Mouse (Mus musculus) bone marrow, adult 2 months (tissue): ENCODE results near the gene Smap1. TPM values are rescaled to one million over a fixed set of nuclear protein-coding genes. Genes with fewer than 3 reads are reported as not detected.

ENCODE experiments used
- H3K27ac ChIP-seq: fragments of 200-500 bp; 2 replicates; pipeline ENCODE4 v1.5.1; 2012; ENCODE audit warnings: low read depth, mild to moderate bottlenecking, control low read depth, inconsistent platforms, low read length; ENCODE audit not compliant: control insufficient read depth, poor library complexity, insufficient read depth
- H3K4me1 ChIP-seq: fragments of 200-500 bp; 2 replicates; pipeline ENCODE4 v1.6.1; 2011; ENCODE audit warnings: low read length; ENCODE audit not compliant: control insufficient read depth, insufficient read depth
- H3K4me3 ChIP-seq: fragments of 200-500 bp; replicated peaks from 2 replicates; pipeline ENCODE3; 2011; ENCODE audit warnings: mild to moderate bottlenecking, low read depth, low read length, control low read depth; ENCODE audit not compliant: control insufficient read depth
- CTCF ChIP-seq: fragments of 200-500 bp; IDR thresholded peaks from 2 replicates; pipeline ENCODE4 v1.5.1; 2011; ENCODE audit warnings: low read length, control low read depth; ENCODE audit not compliant: control insufficient read depth, insufficient read depth
- POLR2A ChIP-seq: fragments of 200-500 bp; IDR thresholded peaks from 2 replicates; pipeline ENCODE4 v1.6.1; 2011; ENCODE audit warnings: low read depth, mild to moderate bottlenecking, control low read depth, low read length, borderline replicate concordance; ENCODE audit not compliant: control insufficient read depth
- WGBS: fragments of 180-500 bp; shearing (Covaris S2); methylation state at CpG from one replicate; pipeline ENCODE4 v1.1.7; 2018; 5-methylcytosine and 5-hydroxymethylcytosine counted together
- polyA plus RNA-seq: library from polyadenylated mRNA; stranded (reverse); fragments of >200 nt; gene quantifications from 2 replicates; pipeline ENCODE4 v1.2.4, GENCODE M21; 2011; ENCODE audit warnings: low replicate concordance; ENCODE audit not compliant: missing spikeins, insufficient read depth, insufficient read length

The Smap1 gene
- polyA plus RNA-seq, 1 experiment: 60.5 TPM

GRCm38 (mm10) chr1:23953921-23954320 lies 31.8 kb upstream of the Smap1 start:
- TF ChIP-seq POLR2A: no peak
- no peak for TF ChIP-seq CTCF
- 84% methylated on average over 13 of the region's 13 CpGs for WGBS
- H3K4me3 ChIP-seq: no peak overlapping the region
- no peaks in the 10 kb centered on the region; the same call in 1 of the 2 replicates for H3K4me1 ChIP-seq
- H3K27ac ChIP-seq: no peak overlapping the region

DNA sequence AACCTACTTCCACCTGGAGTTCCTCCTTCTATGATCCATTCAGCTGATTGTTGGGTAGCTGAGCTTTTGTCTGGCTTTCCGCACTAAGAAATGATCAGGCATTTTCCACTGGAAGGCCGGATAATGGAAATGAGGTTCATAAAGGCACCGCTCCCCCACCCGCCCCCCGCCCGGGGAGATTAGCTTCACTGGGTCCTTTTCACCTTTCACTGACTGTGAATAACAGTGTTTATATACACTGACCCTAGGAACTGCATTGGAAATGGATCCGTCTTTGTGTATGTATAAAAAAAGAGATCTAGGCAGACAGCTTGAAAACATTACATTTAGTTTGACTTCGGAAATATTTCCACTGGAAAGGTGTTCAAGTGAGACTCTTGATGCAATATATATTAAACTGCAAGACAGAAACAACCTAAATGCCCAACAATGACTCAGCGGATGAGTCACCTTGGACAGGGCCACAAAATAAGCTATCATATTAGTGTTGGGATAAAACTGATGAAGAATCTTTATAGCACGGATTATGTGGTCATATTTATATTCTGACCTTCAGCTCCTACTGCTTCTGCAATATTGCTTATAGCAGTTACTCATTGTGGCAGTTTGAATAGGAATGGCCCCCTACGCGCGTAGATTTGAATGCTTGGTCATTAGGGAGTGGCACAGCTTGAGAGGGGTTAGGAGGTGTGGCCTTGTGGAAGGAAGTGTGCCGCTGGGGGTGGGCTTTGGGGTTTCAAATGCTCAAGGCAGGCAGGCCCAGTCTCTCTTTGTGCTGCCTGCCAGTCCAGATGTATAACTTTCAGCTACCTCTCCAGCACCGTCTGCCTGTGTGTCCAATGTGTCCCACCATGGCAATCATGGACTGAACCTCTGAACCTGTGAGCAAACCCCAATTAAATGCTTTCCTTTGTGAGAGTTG lies 26.9 kb upstream of the Smap1 start:
- no peak for TF ChIP-seq CTCF
- WGBS: 87% methylated on average over 15 of the region's 15 CpGs
- Histone ChIP-seq H3K4me1 (no peaks in the 10 kb centered on the region; the same call in 1 of the 2 replicates), H3K27ac (no peak overlapping the region), H3K4me3 (no peak overlapping the region)

DNA sequence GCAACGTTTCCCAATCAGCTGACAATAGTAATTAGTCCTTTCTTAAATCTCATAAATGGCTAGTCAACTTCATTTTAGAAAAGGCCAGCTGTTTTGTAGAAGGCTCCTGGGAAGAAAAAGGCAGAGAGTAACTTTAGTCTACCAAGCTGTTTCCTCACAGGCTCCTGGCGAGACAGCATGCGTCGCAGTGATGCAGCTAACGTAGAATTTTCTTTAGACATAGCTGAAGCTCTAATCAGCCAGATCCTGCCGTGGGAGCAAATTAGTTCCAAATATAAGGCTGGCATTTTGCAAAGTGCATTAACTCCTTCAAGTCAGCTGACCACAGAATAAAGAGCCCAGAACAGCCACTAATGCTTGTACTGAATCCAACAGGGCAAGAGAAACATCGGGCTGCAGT lies 26.2 kb upstream of the Smap1 start:
- no peak overlapping the region for H3K27ac ChIP-seq
- 86% methylated on average over 7 of the region's 7 CpGs for WGBS
- H3K4me1 ChIP-seq: no peaks in the 10 kb centered on the region; the same call in 1 of the 2 replicates
- TF ChIP-seq POLR2A: no peak
- no peak overlapping the region for H3K4me3 ChIP-seq

DNA sequence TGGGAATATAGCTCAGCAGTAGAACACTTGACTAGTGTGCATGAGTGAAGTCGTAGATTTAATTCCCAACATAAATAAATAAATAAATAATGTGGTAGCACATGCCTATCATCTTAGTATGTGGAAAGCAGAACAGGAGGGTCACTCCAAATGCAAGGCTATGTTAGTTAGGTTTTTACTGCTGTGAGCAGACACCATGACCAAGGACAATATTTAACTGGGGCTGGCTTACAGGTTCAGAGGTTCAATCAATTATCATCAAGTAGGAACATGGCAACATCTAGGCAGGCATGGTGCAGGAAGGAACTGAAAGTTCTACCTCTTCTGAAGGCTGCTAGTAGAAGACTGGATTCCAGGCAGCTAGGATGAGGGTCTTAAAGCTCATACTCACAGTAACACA lies 22.0 kb upstream of the Smap1 start:
- no peak overlapping the region for H3K4me3 ChIP-seq
- H3K27ac ChIP-seq: no peak overlapping the region
- H3K4me1 ChIP-seq: no peaks in the 10 kb centered on the region
- TF ChIP-seq CTCF (no peak), POLR2A (no peak)
- WGBS: 83% methylated on average over 1 of the region's 1 CpGs

- H3K4me1 ChIP-seq: no peaks in the 10 kb centered on the region
- no peak for TF ChIP-seq CTCF
- no peak for TF ChIP-seq POLR2A
- H3K27ac ChIP-seq: no peak overlapping the region
- 53% methylated on average over 3 of the region's 3 CpGs for WGBS
- H3K4me3 ChIP-seq: no peak overlapping the region
Measured at GRCm38 (mm10) chr1:23943146-23943940, 21.2 kb upstream of the Smap1 start.

DNA sequence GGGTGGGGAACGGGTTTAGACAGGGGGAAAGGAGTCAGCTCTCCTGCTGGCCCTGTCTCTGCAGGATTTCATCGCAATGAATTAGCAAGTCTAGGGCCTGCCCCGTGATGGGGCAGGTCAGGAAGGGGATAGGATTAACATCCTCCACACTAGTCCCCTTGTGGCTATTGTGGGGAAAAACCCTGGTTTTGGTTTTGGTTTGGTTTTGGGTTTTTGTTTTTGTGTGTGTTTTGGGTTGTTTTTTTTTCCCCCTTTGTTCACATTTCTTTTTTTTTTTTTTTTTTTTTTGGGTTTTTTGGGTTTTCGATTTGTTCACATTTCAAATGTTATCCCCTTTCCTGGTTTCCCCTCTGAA lies 13.3 kb upstream of the Smap1 start:
- TF ChIP-seq POLR2A: no peak
- no peak for TF ChIP-seq CTCF
- H3K4me1 ChIP-seq: no peaks in the 10 kb centered on the region
- WGBS: 45% methylated on average over 4 of the region's 4 CpGs

GRCm38 (mm10) chr1:23934669-23935407 lies 12.7 kb upstream of the Smap1 start:
- no peak overlapping the region for H3K4me3 ChIP-seq
- 69% methylated on average over 8 of the region's 8 CpGs for WGBS
- no peak for TF ChIP-seq POLR2A
- no peak for TF ChIP-seq CTCF
- no peaks in the 10 kb centered on the region for H3K4me1 ChIP-seq
- no peak overlapping the region for H3K27ac ChIP-seq

More for the DNA sequence above, 13.3 kb upstream of the Smap1 start:
- H3K4me3 ChIP-seq: no peak overlapping the region
- H3K27ac ChIP-seq: no peak overlapping the region

DNA sequence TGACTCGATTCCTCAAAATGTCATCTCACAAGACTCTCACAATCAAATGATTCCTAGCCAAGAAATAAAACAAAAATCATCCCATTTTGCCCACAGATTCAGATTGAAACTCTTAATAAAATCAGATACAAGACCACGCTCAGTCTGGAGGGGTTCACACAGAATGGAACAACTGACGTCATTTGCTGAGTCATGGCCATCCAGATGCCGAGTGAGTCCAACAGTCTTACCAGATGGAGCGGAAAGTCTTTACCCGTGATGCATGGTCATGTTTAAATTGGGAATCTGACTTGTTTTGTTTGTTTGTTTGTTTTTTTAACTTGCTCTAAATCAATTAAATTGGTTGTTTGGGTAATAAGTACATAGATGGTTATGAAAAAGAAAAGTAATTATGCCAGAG lies 7.3 kb upstream of the Smap1 start:
- 88% methylated on average over 6 of the region's 6 CpGs for WGBS
- Histone ChIP-seq H3K4me1 (no peaks in the 10 kb centered on the region), H3K27ac (no peak overlapping the region), H3K4me3 (no peak overlapping the region)
- TF ChIP-seq POLR2A: no peak
- TF ChIP-seq CTCF: no peak
